Mouse (Mus musculus) frontal cortex, postnatal 36 days (tissue): ENCODE results near the gene Theg.

Experiments
- DNase-seq, 2 experiments: peaks; one replicate each; pipeline ENCODE4 v3.0.0; 2022; ENCODE audit warnings: low spot score in 2 of 2

Theg gene

GRCm38 (mm10) chr10:79537271-79537670, 49.9 kb downstream of the Theg start:
- DNase-seq, result no peak

GRCm38 (mm10) chr10:79536461-79537080, 50.6 kb downstream of the Theg start:
- DNase-seq, result no peak

GRCm38 (mm10) chr10:79535431-79535830, 51.7 kb downstream of the Theg start:
- DNase-seq, result no peak

GRCm38 (mm10) chr10:79534426-79534825, 52.7 kb downstream of the Theg start:
- DNase-seq, result no peak

GRCm38 (mm10) chr10:79533126-79533911, 53.8 kb downstream of the Theg start, which contains the start of gene Plpp2:
Gene Plpp2 (minus strand): TSS chr10:79533796.
- DNase-seq, result no peak

- no peak for DNase-seq
Measured at GRCm38 (mm10) chr10:79532678-79533077, 54.5 kb downstream of the Theg start.

- no peak for DNase-seq
Measured at GRCm38 (mm10) chr10:79531593-79531992, 55.5 kb downstream of the Theg start.

- no peak for DNase-seq
Measured at GRCm38 (mm10) chr10:79530721-79531120, 56.4 kb downstream of the Theg start.

- no peak for DNase-seq
Measured at GRCm38 (mm10) chr10:79530241-79530640, 56.9 kb downstream of the Theg start.

- no peak for DNase-seq
Measured at GRCm38 (mm10) chr10:79528081-79528480, 59.0 kb downstream of the Theg start.

- no peak for DNase-seq
Measured at GRCm38 (mm10) chr10:79527453-79527845, 59.7 kb downstream of the Theg start.

- DNase-seq, result no peak
Measured at GRCm38 (mm10) chr10:79526661-79527452, 60.3 kb downstream of the Theg start.
